Mouse (Mus musculus) erythroblast, embryonic 14.5 days (primary cell): ENCODE data around the gene Noct.

Source experiments
- GATA1 ChIP-seq: IDR thresholded peaks from 2 replicates; pipeline ENCODE4 v1.6.1; 2012; ENCODE audit warnings: low read length, inconsistent platforms, mixed read lengths
- TAL1 ChIP-seq: IDR thresholded peaks from 3 replicates; pipeline ENCODE4 v1.6.1; 2012; ENCODE audit warnings: low read length, inconsistent platforms, mixed read lengths

DNA sequence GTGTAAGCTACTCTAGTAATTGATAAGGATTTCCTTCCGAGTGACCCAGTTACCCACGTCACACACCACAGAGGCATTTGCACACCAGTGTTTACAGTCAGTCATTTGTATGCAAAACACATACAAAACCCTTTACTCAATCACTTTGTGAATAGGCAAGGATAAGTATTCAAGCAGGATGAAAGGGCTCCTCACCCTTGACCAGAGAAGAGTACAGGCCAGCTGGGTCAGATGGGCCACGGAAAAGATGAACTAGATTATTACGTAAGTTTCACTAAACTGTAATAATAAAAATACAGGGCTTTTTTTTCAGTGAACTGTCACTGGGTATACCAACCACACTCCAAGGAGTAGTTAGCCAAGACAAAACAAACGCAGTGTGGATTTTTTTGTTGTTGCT lies 41.8 kb upstream of the Noct start:
- TF ChIP-seq GATA1, result no peak
- no peak for TF ChIP-seq TAL1
